Mouse (Mus musculus) stomach, postnatal 0 days (tissue): Measurements from ENCODE around the gene Axin1. TPM values are rescaled to one million over a fixed set of nuclear protein-coding genes. Genes with fewer than 3 reads are reported as not detected.

Experiments used
- ATAC-seq: fragments of 200-750 bp; cut with Nextera tagmentation; 2 replicates; pipeline ENCODE4 v1.8.0; 2017; ENCODE audit not compliant: low FRiP score, low TSS enrichment
- DNase-seq: peaks from one replicate; pipeline ENCODE4 v3.0.0-alpha.2; 2016; ENCODE audit warnings: low spot score
- H3K27ac ChIP-seq: fragments of 300-500 bp; sonication (generic); replicated peaks from 2 replicates; pipeline ENCODE4 v1.5.1; 2014; ENCODE audit warnings: mild to moderate bottlenecking, control low read depth
- H3K27me3 ChIP-seq: fragments of 300-500 bp; sonication (generic); 2 replicates; pipeline ENCODE4 v1.6.1; 2014; ENCODE audit warnings: low read length; ENCODE audit not compliant: control insufficient read depth, insufficient read depth
- H3K36me3 ChIP-seq: fragments of 300-500 bp; sonication (generic); 2 replicates; pipeline ENCODE4 v1.6.1; 2014; ENCODE audit warnings: low read length, mixed read lengths; ENCODE audit not compliant: control insufficient read depth, insufficient read depth
- H3K4me1 ChIP-seq: fragments of 300-500 bp; sonication (generic); replicated peaks from 2 replicates; pipeline ENCODE4 v1.6.1; 2014; ENCODE audit warnings: antibody characterized with exemption; ENCODE audit not compliant: control insufficient read depth, insufficient read depth
- H3K4me2 ChIP-seq: fragments of 300-500 bp; sonication (generic); replicated peaks from 2 replicates; pipeline ENCODE4 v1.6.1; 2014; ENCODE audit warnings: low read depth, mild to moderate bottlenecking, control low read depth, moderate library complexity
- H3K4me3 ChIP-seq: fragments of 300-500 bp; sonication (generic); 2 replicates; pipeline ENCODE4 v1.5.1; 2014; ENCODE audit warnings: low read depth, low read length, control low read depth
- H3K9ac ChIP-seq: fragments of 300-500 bp; sonication (generic); 2 replicates; pipeline ENCODE4 v1.6.1; 2014; ENCODE audit warnings: mild to moderate bottlenecking, low read length, control low read depth, mixed read lengths
- H3K9me3 ChIP-seq: fragments of 300-500 bp; sonication (generic); 2 replicates; pipeline ENCODE4 v1.6.1; 2016; ENCODE audit warnings: low read length; ENCODE audit not compliant: control insufficient read depth
- CTCF ChIP-seq: IDR thresholded peaks from 2 replicates; pipeline ENCODE4 v1.5.1; 2016; ENCODE audit warnings: antibody characterized with exemption, low read depth, mild to moderate bottlenecking, moderate library complexity
- EP300 ChIP-seq: optimal IDR thresholded peaks from 2 replicates; pipeline ENCODE3; 2016; ENCODE audit warnings: antibody characterized with exemption
- WGBS: fragments of 180-500 bp; shearing (Covaris S2); extraction: QIAGEN DNeasy Blood & Tissue Kit; methylation state at CpG from one replicate; pipeline ENCODE4 v1.1.7; 2014; 5-methylcytosine and 5-hydroxymethylcytosine counted together
- polyA plus RNA-seq: library from polyadenylated mRNA; unstranded; fragments of >200 nt; fragmentation: Nextera tagmentation; extraction: Ambion mirVana; gene quantifications from 2 replicates; pipeline ENCODE4 v1.2.1, GENCODE M21; 2015

Gene Axin1
- polyA plus RNA-seq, 1 experiment from 2014 or later, result 10.9 TPM

- no peaks in the 10 kb centered on the region for H3K36me3 ChIP-seq
- ATAC-seq (no peak), DNase-seq (no peak)
- H3K4me3 ChIP-seq, result no peak overlapping the region
- H3K9me3 ChIP-seq, result no peaks in the 10 kb centered on the region
- TF ChIP-seq EP300, result no peak
- TF ChIP-seq CTCF, result no peak
- no peaks in the 10 kb centered on the region for H3K4me1 ChIP-seq
- no peak overlapping the region for H3K27ac ChIP-seq
- WGBS, result 92% methylated on average over 11 of the region's 11 CpGs
- no peaks in the 10 kb centered on the region for H3K27me3 ChIP-seq
- no peak overlapping the region for H3K4me2 ChIP-seq
- no peak overlapping the region for H3K9ac ChIP-seq
Measured at GRCm38 (mm10) chr17:26137106-26137750, 1.3 kb upstream of the Axin1 start.

GRCm38 (mm10) chr17:26137751-26138130 is 747 bp upstream of the Axin1 start:
- ATAC-seq (no peak), DNase-seq (no peak)
- no peaks in the 10 kb centered on the region for H3K9me3 ChIP-seq
- 78% methylated on average over 2 of the region's 2 CpGs for WGBS
- no peaks in the 10 kb centered on the region for H3K36me3 ChIP-seq
- no peaks in the 10 kb centered on the region for H3K27me3 ChIP-seq
- peak overlapping the region; percentile 64 for H3K4me2 ChIP-seq
- TF ChIP-seq EP300, result no peak
- no peak for TF ChIP-seq CTCF
- no peaks in the 10 kb centered on the region for H3K4me1 ChIP-seq
- H3K9ac ChIP-seq, result no peak overlapping the region
- peak overlapping the region; percentile 97 for H3K27ac ChIP-seq
- peak overlapping the region; percentile 71; the same call in 1 of the 2 replicates for H3K4me3 ChIP-seq

GRCm38 (mm10) chr17:26138901-26139381 is 453 bp downstream of the Axin1 start:
- Histone ChIP-seq H3K27me3 (no peaks in the 10 kb centered on the region), H3K4me3 (peak overlapping the region; percentile 71), H3K4me2 (peak overlapping the region; percentile 64), H3K36me3 (peaks cover 2% of the 10 kb centered on the region; the same call in 1 of the 2 replicates), H3K27ac (peak overlapping the region; percentile 97), H3K9me3 (no peaks in the 10 kb centered on the region), H3K9ac (peak overlapping the region; percentile 98), H3K4me1 (no peaks in the 10 kb centered on the region)
- TF ChIP-seq EP300 (no peak), CTCF (no peak)
- ATAC-seq, result peak; percentile 66
- peak; percentile 70 for DNase-seq
- under 1% methylated on average over 51 of the region's 58 CpGs for WGBS

- Histone ChIP-seq H3K4me1 (no peaks in the 10 kb centered on the region), H3K27me3 (no peaks in the 10 kb centered on the region), H3K4me2 (no peak overlapping the region), H3K9ac (no peak overlapping the region), H3K9me3 (no peaks in the 10 kb centered on the region), H3K36me3 (peaks cover 2% of the 10 kb centered on the region; the same call in 1 of the 2 replicates), H3K4me3 (no peak overlapping the region), H3K27ac (no peak overlapping the region)
- no peak for TF ChIP-seq CTCF
- TF ChIP-seq EP300, result no peak
- WGBS, result 70% methylated on average over 4 of the region's 4 CpGs
- DNase-seq, result no peak
- no peak for ATAC-seq
Measured at GRCm38 (mm10) chr17:26142796-26143195, 4.3 kb downstream of the Axin1 start.

- Histone ChIP-seq H3K27ac (no peak overlapping the region), H3K27me3 (no peaks in the 10 kb centered on the region), H3K9me3 (no peaks in the 10 kb centered on the region), H3K9ac (no peak overlapping the region), H3K4me2 (no peak overlapping the region), H3K36me3 (peaks cover 2% of the 10 kb centered on the region; the same call in 1 of the 2 replicates), H3K4me1 (no peaks in the 10 kb centered on the region), H3K4me3 (no peak overlapping the region)
- no peak for ATAC-seq
- TF ChIP-seq EP300, result no peak
- TF ChIP-seq CTCF, result no peak
- DNase-seq, result no peak
- 95% methylated on average over 5 of the region's 5 CpGs for WGBS
Measured at GRCm38 (mm10) chr17:26143386-26143785, 4.9 kb downstream of the Axin1 start.

- ATAC-seq (no peak), DNase-seq (no peak)
- Histone ChIP-seq H3K4me2 (no peak overlapping the region), H3K27me3 (no peaks in the 10 kb centered on the region), H3K9ac (no peak overlapping the region), H3K9me3 (no peaks in the 10 kb centered on the region), H3K4me1 (no peaks in the 10 kb centered on the region), H3K36me3 (no peaks in the 10 kb centered on the region; the same call in 1 of the 2 replicates), H3K27ac (no peak overlapping the region), H3K4me3 (no peak overlapping the region)
- 78% methylated on average over 2 of the region's 2 CpGs for WGBS
- 0 out of 2 replicates have a peak, but pooled peaks have one; percentile 11 for TF ChIP-seq CTCF
- no peak for TF ChIP-seq EP300
Measured at GRCm38 (mm10) chr17:26149056-26149455, 10.6 kb downstream of the Axin1 start.
